Mouse (Mus musculus) spleen, adult 2 months (tissue): ENCODE measurements around the gene Gps2. TPM values are rescaled to one million over a fixed set of nuclear protein-coding genes. Genes with fewer than 3 reads are reported as not detected.
"Not testable (repeated sequence)": the region's sequence is repeated elsewhere in the genome, so short reads cannot be mapped to it uniquely, and the experiment has no call there.

Source experiments
- DNase-seq, 2 experiments: peaks; one replicate each; pipeline versions ENCODE4 v3.0.0 to v3.0.0-alpha.2; 2012 to 2021; ENCODE audit warnings: low spot score in 2 of 2, low read depth in 1 of 2
- H3K27ac ChIP-seq: fragments of 200-500 bp; 2 replicates; pipeline ENCODE4 v1.5.1; 2012; ENCODE audit warnings: low read length, inconsistent platforms; ENCODE audit not compliant: insufficient read depth
- H3K27me3 ChIP-seq: fragments of 200-500 bp; 2 replicates; pipeline ENCODE4 v1.6.1; 2012; ENCODE audit warnings: mild to moderate bottlenecking, moderate library complexity, low read length, inconsistent platforms; ENCODE audit not compliant: control insufficient read depth, insufficient read depth
- H3K36me3 ChIP-seq: fragments of 200-500 bp; 2 replicates; pipeline ENCODE4 v1.6.1; 2012; ENCODE audit warnings: mild to moderate bottlenecking, low read length, inconsistent platforms; ENCODE audit not compliant: control insufficient read depth, insufficient read depth
- H3K4me1 ChIP-seq: fragments of 200-500 bp; 2 replicates; pipeline ENCODE4 v1.6.1; 2011; ENCODE audit warnings: inconsistent platforms; ENCODE audit not compliant: control insufficient read depth, insufficient read depth, insufficient read length
- H3K4me3 ChIP-seq: fragments of 200-500 bp; 2 replicates; pipeline ENCODE4 v1.5.1; 2011; ENCODE audit warnings: mild to moderate bottlenecking, inconsistent platforms; ENCODE audit not compliant: insufficient read depth, insufficient read length; ENCODE audit errors: extremely low read depth
- CTCF ChIP-seq: fragments of 200-500 bp; IDR thresholded peaks from 2 replicates; pipeline ENCODE4 v1.5.1; 2011; ENCODE audit warnings: mild to moderate bottlenecking, inconsistent platforms; ENCODE audit not compliant: insufficient read depth, insufficient read length, insufficient replicate concordance; ENCODE audit errors: extremely low read depth
- POLR2A ChIP-seq: fragments of 200-500 bp; IDR thresholded peaks from 2 replicates; pipeline ENCODE4 v1.6.1; 2011; ENCODE audit warnings: low read depth, low read length, inconsistent platforms
- WGBS: fragments of 180-500 bp; shearing (Covaris S2); methylation state at CpG from one replicate; pipeline ENCODE4 v1.1.7; 2018; 5-methylcytosine and 5-hydroxymethylcytosine counted together
- polyA plus RNA-seq: library from polyadenylated mRNA; depleted of rRNA; stranded (reverse); fragments of >200 nt; gene quantifications from 2 replicates; pipeline ENCODE4 v1.2.3, GENCODE M21; 2012

The Gps2 gene
- polyA plus RNA-seq, 1 experiment, result 119 TPM

GRCm38 (mm10) chr11:69950807-69951459 is 37.2 kb downstream of the Gps2 start:
- H3K27me3 ChIP-seq, result peaks cover 4% of the 10 kb centered on the region

DNA sequence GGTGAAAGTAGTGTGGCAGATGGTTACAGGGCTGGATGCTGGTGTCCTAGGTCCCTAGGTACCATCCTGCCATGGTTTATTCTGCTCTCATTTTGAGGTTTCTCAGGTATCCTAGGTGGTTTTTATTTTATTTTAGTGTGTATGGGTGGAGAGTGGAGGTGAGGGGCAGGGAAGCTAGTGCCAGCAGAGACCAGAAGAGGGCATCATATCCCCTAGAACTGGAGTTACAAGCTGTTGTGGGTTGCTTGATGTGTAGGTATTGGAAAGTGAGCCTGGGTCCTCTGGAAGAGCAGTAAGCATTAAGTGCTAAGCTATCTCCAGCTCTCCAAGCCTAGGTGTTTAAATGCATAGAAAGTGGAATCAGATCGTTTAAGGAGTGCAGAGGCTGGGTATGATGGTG is 38.6 kb downstream of the Gps2 start:
- WGBS, result 59% methylated on average over 1 of the region's 1 CpGs
- Histone ChIP-seq H3K27ac (no peak overlapping the region), H3K4me1 (peaks cover 4% of the 10 kb centered on the region; the same call in 1 of the 2 replicates), H3K4me3 (no peak overlapping the region), H3K27me3 (peaks cover 4% of the 10 kb centered on the region), H3K36me3 (no peaks in the 10 kb centered on the region)
- TF ChIP-seq POLR2A (no peak), CTCF (no peak)
- no peak for DNase-seq

More at GRCm38 (mm10) chr11:69950807-69951459, 37.2 kb downstream of the Gps2 start:
- H3K27ac ChIP-seq, result no peak overlapping the region
- no peaks in the 10 kb centered on the region for H3K36me3 ChIP-seq
- H3K4me3 ChIP-seq, result no peak overlapping the region
- TF ChIP-seq POLR2A, result no peak
- peak; percentile 5; the same call in 1 of the 2 replicates for TF ChIP-seq CTCF
- WGBS, result 49% methylated on average over 4 of the region's 4 CpGs
- DNase-seq, result no peak
- H3K4me1 ChIP-seq, result peaks cover 4% of the 10 kb centered on the region; the same call in 1 of the 2 replicates

- Histone ChIP-seq H3K27ac (no peak overlapping the region), H3K4me1 (peaks cover 4% of the 10 kb centered on the region; the same call in 1 of the 2 replicates), H3K4me3 (no peak overlapping the region), H3K27me3 (peaks cover 2% of the 10 kb centered on the region), H3K36me3 (no peaks in the 10 kb centered on the region)
- no peak for DNase-seq
- 58% methylated on average over 11 of the region's 11 CpGs for WGBS
- TF ChIP-seq CTCF (no peak), POLR2A (no peak)
Measured at GRCm38 (mm10) chr11:69953267-69953915, 39.7 kb downstream of the Gps2 start.

GRCm38 (mm10) chr11:69955618-69956017 is 41.9 kb downstream of the Gps2 start:
- 76% methylated on average over 4 of the region's 4 CpGs for WGBS
- not testable (repeated sequence) for H3K36me3 ChIP-seq, H3K27ac ChIP-seq

DNA sequence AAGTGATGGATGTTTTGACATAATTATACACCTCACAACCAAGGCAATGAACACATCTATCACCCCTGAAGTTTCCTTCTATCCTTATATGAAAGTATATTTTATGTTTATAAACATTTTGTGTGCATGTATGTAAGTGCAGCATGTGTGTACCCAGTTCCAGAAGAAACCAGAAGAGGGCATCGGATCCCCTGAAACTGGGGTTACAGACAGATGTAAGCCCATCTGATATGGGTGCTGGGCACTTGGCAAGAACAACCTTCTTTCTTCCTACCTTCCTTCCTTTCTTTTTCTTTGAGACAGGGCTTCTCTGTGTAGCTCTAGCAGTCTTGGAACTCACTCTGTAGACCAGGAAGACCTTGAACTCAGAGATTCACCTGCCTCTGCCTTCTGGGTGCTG is 42.5 kb downstream of the Gps2 start:
- no peak for DNase-seq
- TF ChIP-seq CTCF (no peak), POLR2A (no peak)
- 66% methylated on average over 1 of the region's 1 CpGs for WGBS
- Histone ChIP-seq H3K36me3 (no peaks in the 10 kb centered on the region), H3K4me3 (no peak overlapping the region), H3K4me1 (no peaks in the 10 kb centered on the region), H3K27ac (no peak overlapping the region), H3K27me3 (peaks cover 2% of the 10 kb centered on the region; the same call in 1 of the 2 replicates)

More at GRCm38 (mm10) chr11:69955618-69956017, 41.9 kb downstream of the Gps2 start:
- H3K27me3 ChIP-seq, H3K4me1 ChIP-seq, DNase-seq, H3K4me3 ChIP-seq: not testable (repeated sequence)

DNA sequence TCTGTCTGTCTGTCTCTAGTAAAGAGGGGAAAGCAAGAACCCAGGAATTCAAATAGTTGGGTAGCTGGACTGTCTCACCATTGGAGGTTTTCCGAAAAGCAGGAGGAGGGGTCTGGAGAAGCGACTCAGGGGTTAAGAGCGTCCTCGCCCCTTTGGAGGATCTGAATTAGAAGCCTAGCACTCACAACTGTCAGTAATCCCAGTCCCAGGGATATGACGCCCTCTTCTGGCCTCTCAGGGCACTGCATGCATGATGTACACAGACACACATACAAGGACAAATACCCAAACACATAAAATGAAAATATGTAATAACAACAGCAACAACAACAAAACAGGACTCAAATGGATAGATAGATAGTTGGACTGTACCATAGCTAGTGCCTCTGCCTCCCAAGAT is 46.9 kb downstream of the Gps2 start:
- Histone ChIP-seq H3K4me3 (no peak overlapping the region), H3K36me3 (no peaks in the 10 kb centered on the region), H3K27me3 (peaks cover 11% of the 10 kb centered on the region), H3K4me1 (peaks cover 3% of the 10 kb centered on the region), H3K27ac (no peak overlapping the region)
- 64% methylated on average over 5 of the region's 5 CpGs for WGBS
- no peak for DNase-seq
- no peak for TF ChIP-seq POLR2A
- no peak for TF ChIP-seq CTCF

GRCm38 (mm10) chr11:69961841-69962240 is 48.2 kb downstream of the Gps2 start:
- WGBS, result 4% methylated on average over 5 of the region's 5 CpGs
- Histone ChIP-seq H3K4me3 (no peak overlapping the region), H3K27ac (no peak overlapping the region), H3K36me3 (no peaks in the 10 kb centered on the region), H3K27me3 (peaks cover 23% of the 10 kb centered on the region), H3K4me1 (peaks cover 14% of the 10 kb centered on the region)
- TF ChIP-seq POLR2A (no peak), CTCF (no peak)
- no peak for DNase-seq
